Mouse (Mus musculus) midbrain, embryonic 10.5 days (tissue): ENCODE results near the gene Rapsn. TPM values are rescaled to one million over a fixed set of nuclear protein-coding genes. Genes with fewer than 3 reads are reported as not detected.

Experiments
- DNase-seq: peaks from one replicate; pipeline ENCODE4 v3.0.0-alpha.2; 2017; ENCODE audit warnings: low spot score
- H3K27ac ChIP-seq: fragments of 300-500 bp; sonication (generic); replicated peaks from 2 replicates; pipeline ENCODE4 v1.5.1; 2016; ENCODE audit warnings: mild to moderate bottlenecking
- H3K27me3 ChIP-seq: fragments of 300-500 bp; sonication (generic); 2 replicates; pipeline ENCODE4 v1.6.1; 2016; ENCODE audit warnings: low read depth, mild to moderate bottlenecking; ENCODE audit not compliant: poor library complexity, severe bottlenecking
- H3K36me3 ChIP-seq: fragments of 300-500 bp; sonication (generic); 2 replicates; pipeline ENCODE4 v1.6.1; 2016; ENCODE audit warnings: mild to moderate bottlenecking, moderate library complexity
- H3K4me1 ChIP-seq: fragments of 300-500 bp; sonication (generic); 2 replicates; pipeline ENCODE4 v1.6.1; 2016
- H3K4me3 ChIP-seq: fragments of 300-500 bp; sonication (generic); 2 replicates; pipeline ENCODE4 v1.5.1; 2016; ENCODE audit warnings: mild to moderate bottlenecking, moderate library complexity
- H3K9me3 ChIP-seq: fragments of 300-500 bp; sonication (generic); replicated peaks from 2 replicates; pipeline ENCODE4 v1.6.1; 2016; ENCODE audit warnings: mild to moderate bottlenecking
- WGBS: fragments of 180-500 bp; shearing (Covaris S2); methylation state at CpG from one replicate; pipeline ENCODE4 v1.1.7; 2016; 5-methylcytosine and 5-hydroxymethylcytosine counted together
- polyA plus RNA-seq: library from polyadenylated mRNA; unstranded; fragments of >200 nt; fragmentation: Nextera tagmentation; extraction: Ambion mirVana; gene quantifications from 2 replicates; pipeline ENCODE4 v1.2.1, GENCODE M21; 2016

Rapsn gene
- polyA plus RNA-seq, 1 experiment from 2014 or later = 1.7 TPM

GRCm38 (mm10) chr2:91086392-91087237 is 51.2 kb downstream of the Rapsn start:
- Histone ChIP-seq H3K9me3 (no peaks in the 10 kb centered on the region), H3K27me3 (no peaks in the 10 kb centered on the region), H3K4me1 (peaks cover 9% of the 10 kb centered on the region), H3K4me3 (no peak overlapping the region), H3K27ac (peak overlapping the region; percentile 63), H3K36me3 (no peaks in the 10 kb centered on the region)
- DNase-seq = no peak
- WGBS = 65% methylated on average over 9 of the region's 9 CpGs

GRCm38 (mm10) chr2:91087453-91087852 is 52.0 kb downstream of the Rapsn start:
- Histone ChIP-seq H3K4me1 (peaks cover 9% of the 10 kb centered on the region), H3K9me3 (no peaks in the 10 kb centered on the region), H3K27me3 (no peaks in the 10 kb centered on the region), H3K27ac (no peak overlapping the region), H3K4me3 (no peak overlapping the region), H3K36me3 (no peaks in the 10 kb centered on the region)
- DNase-seq = no peak
- WGBS = 89% methylated on average over 9 of the region's 9 CpGs

- H3K36me3 ChIP-seq = no peaks in the 10 kb centered on the region
- 85% methylated on average over 9 of the region's 9 CpGs for WGBS
- peaks cover 9% of the 10 kb centered on the region for H3K4me1 ChIP-seq
- no peak overlapping the region for H3K4me3 ChIP-seq
- H3K27me3 ChIP-seq = no peaks in the 10 kb centered on the region
- H3K27ac ChIP-seq = no peak overlapping the region
- DNase-seq = no peak
- H3K9me3 ChIP-seq = no peaks in the 10 kb centered on the region
These were observed 53.6 kb downstream of the Rapsn start for GRCm38 (mm10) chr2:91088987-91089386.

GRCm38 (mm10) chr2:91090208-91090607 is 54.8 kb downstream of the Rapsn start:
- no peak for DNase-seq
- no peaks in the 10 kb centered on the region for H3K27me3 ChIP-seq
- 83% methylated on average over 6 of the region's 6 CpGs for WGBS

GRCm38 (mm10) chr2:91090827-91091226 is 55.4 kb downstream of the Rapsn start:
- peaks cover 8% of the 10 kb centered on the region for H3K4me1 ChIP-seq
- 79% methylated on average over 6 of the region's 6 CpGs for WGBS
- no peak overlapping the region for H3K4me3 ChIP-seq
- no peaks in the 10 kb centered on the region for H3K36me3 ChIP-seq
- no peak overlapping the region for H3K27ac ChIP-seq
- H3K9me3 ChIP-seq = no peaks in the 10 kb centered on the region
- H3K27me3 ChIP-seq = no peaks in the 10 kb centered on the region
- DNase-seq = no peak

More at GRCm38 (mm10) chr2:91090208-91090607, 54.8 kb downstream of the Rapsn start:
- no peak overlapping the region for H3K4me3 ChIP-seq
- no peak overlapping the region for H3K27ac ChIP-seq
- no peaks in the 10 kb centered on the region for H3K36me3 ChIP-seq
- H3K9me3 ChIP-seq = no peaks in the 10 kb centered on the region
- peaks cover 9% of the 10 kb centered on the region for H3K4me1 ChIP-seq

Other genes with a start within 250 kb of the Rapsn start
- gene Mtch2, start 188.5 kb upstream of the Rapsn start, polyA plus RNA-seq = 251 and 254 TPM in 2 replicates
- gene C1qtnf4, start 149.8 kb upstream of the Rapsn start, polyA plus RNA-seq = 2.3 and 3.8 TPM in 2 replicates
- gene Kbtbd4, start 130.9 kb upstream of the Rapsn start, polyA plus RNA-seq = 57.8 and 58.6 TPM in 2 replicates
- 194 and 199 TPM in 2 replicates for gene Ndufs3, start 130.8 kb upstream of the Rapsn start, polyA plus RNA-seq
- 148 and 158 TPM in 2 replicates for gene Celf1, start 95.2 kb upstream of the Rapsn start, polyA plus RNA-seq
- 363 TPM in 2 replicates for gene Psmc3, start 18.4 kb downstream of the Rapsn start, polyA plus RNA-seq
- gene Slc39a13, start 34.8 kb downstream of the Rapsn start, polyA plus RNA-seq = 20.5 and 26.3 TPM in 2 replicates
- 3.6 and 5.6 TPM in 2 replicates for gene Spi1, start 46.8 kb downstream of the Rapsn start, polyA plus RNA-seq
- 0.02 TPM in 1 of 2 replicates, not detected in the other for gene Mybpc3, start 82.5 kb downstream of the Rapsn start, polyA plus RNA-seq
- 16.9 and 21.2 TPM in 2 replicates for gene Madd, start 148.2 kb downstream of the Rapsn start, polyA plus RNA-seq
- 2.3 and 3.1 TPM in 2 replicates for gene Nr1h3, start 167.2 kb downstream of the Rapsn start, polyA plus RNA-seq
- gene Acp2, start 167.3 kb downstream of the Rapsn start, polyA plus RNA-seq = 28.3 and 35.3 TPM in 2 replicates
- 7.9 and 9.4 TPM in 2 replicates for gene Ddb2, start 201.4 kb downstream of the Rapsn start, polyA plus RNA-seq
- gene Pacsin3, start 220.3 kb downstream of the Rapsn start, polyA plus RNA-seq = 38.9 and 40.5 TPM in 2 replicates
- gene Arfgap2, start 229.4 kb downstream of the Rapsn start, polyA plus RNA-seq = 99.0 and 104 TPM in 2 replicates